Mouse (Mus musculus) forelimb bud, embryonic 11.5 days (tissue): Measurements from ENCODE around the gene Fam83f.

Source experiments
- DNase-seq: peaks from one replicate; pipeline ENCODE4 v3.0.0-alpha.2; 2012; ENCODE audit warnings: low read depth, low spot score

Gene Fam83f

DNA sequence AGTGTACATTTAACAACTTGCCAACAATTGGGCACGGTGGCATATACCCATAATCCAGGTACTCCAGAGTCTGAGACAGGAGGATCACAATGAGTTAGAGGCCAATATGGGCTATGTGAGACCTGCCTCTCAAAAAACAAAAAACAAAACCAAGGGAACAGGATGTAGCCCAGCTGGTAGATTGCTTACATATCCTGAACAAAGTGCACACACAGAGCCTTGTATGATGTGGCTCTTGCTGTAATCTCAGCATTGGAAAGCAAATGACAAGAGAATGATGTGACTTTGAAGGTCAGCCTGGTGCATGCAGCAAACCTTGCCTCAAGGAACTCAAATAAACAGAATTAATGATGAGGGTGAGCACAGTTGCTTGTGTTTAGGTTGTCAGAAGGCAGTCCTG lies 70.2 kb downstream of the Fam83f start:
- no peak for DNase-seq

DNA sequence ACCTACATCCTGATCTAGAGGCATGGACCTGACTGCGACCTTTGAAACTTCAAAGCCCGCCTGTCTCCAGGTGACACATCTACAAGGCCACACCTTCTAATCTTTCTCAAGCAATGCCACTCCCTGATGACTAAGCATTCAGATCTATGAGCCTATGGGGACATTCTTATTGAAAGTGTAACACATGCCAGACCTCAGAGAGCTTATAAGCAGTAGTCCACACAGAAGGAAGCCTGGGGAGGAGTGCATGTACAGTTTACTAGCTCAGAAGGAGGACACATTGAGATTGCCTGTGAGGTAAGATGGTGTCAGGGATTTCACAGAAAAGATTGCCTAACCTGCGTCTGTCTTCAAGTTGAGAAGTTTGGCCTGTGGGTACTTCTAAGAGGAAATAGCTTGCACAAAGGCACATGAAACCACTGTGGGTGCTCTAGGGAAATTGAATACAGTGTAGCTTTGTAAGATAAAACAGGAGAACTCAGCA lies 71.4 kb downstream of the Fam83f start:
- no peak for DNase-seq

DNA sequence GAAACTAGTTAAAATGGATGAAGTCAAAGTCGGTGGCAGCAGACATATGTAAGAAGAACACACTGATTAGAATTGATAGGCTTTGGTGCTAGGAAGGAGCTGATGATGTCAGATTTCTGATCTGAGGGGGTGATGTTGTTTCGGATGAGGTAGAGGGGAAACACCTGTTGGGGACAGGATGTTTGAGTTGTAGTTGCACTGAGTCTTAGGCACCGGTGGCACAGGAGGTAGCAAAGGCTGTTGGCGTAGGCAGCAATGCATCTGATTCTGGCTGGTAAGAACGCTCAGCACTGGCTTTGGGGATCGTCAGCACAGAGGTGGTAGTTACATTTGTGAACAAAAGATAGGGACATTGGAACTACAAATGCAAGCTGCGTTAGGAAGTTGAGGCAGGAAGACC lies 72.0 kb downstream of the Fam83f start:
- DNase-seq: no peak

GRCm38 (mm10) chr15:80744667-80745422 lies 73.2 kb downstream of the Fam83f start:
- no peak for DNase-seq

- no peak for DNase-seq
These were observed 77.3 kb downstream of the Fam83f start for GRCm38 (mm10) chr15:80748979-80749378.
